Mouse (Mus musculus) embryonic facial prominence, embryonic 14.5 days (tissue): Measurements from ENCODE around the gene Yipf7. TPM values are rescaled to one million over a fixed set of nuclear protein-coding genes. Genes with fewer than 3 reads are reported as not detected.

ENCODE experiments used
- ATAC-seq: fragments of 200-750 bp; cut with Nextera tagmentation; 2 replicates; pipeline ENCODE4 v1.8.0; 2017; ENCODE audit warnings: low read depth, moderate number of reproducible peaks, moderate TSS enrichment
- DNase-seq: peaks from one replicate; pipeline ENCODE4 v3.0.0-alpha.2; 2015; ENCODE audit warnings: low spot score
- H3K27ac ChIP-seq: fragments of 300-500 bp; sonication (generic); replicated peaks from 2 replicates; pipeline ENCODE4 v1.5.1; 2014; ENCODE audit warnings: low read depth, mild to moderate bottlenecking, low read length, moderate library complexity
- H3K27me3 ChIP-seq: fragments of 300-500 bp; sonication (generic); replicated peaks from 2 replicates; pipeline ENCODE4 v1.6.1; 2014; ENCODE audit warnings: low read length; ENCODE audit not compliant: control insufficient read depth, insufficient read depth
- H3K36me3 ChIP-seq: fragments of 300-500 bp; sonication (generic); 2 replicates; pipeline ENCODE4 v1.6.1; 2014; ENCODE audit warnings: low read length, mixed read lengths; ENCODE audit not compliant: control insufficient read depth, insufficient read depth
- H3K4me1 ChIP-seq: fragments of 300-500 bp; sonication (generic); 2 replicates; pipeline ENCODE4 v1.6.1; 2014; ENCODE audit warnings: antibody characterized with exemption, low read length; ENCODE audit not compliant: control insufficient read depth, insufficient read depth
- H3K4me2 ChIP-seq: fragments of 300-500 bp; sonication (generic); 2 replicates; pipeline ENCODE4 v1.6.1; 2014; ENCODE audit warnings: low read depth, mild to moderate bottlenecking, low read length, moderate library complexity, mixed read lengths
- H3K4me3 ChIP-seq: fragments of 300-500 bp; sonication (generic); 2 replicates; pipeline ENCODE4 v1.5.1; 2014; ENCODE audit warnings: low read depth, mild to moderate bottlenecking, low read length
- H3K9ac ChIP-seq: fragments of 300-500 bp; sonication (generic); 2 replicates; pipeline ENCODE4 v1.6.1; 2014; ENCODE audit warnings: low read depth, mild to moderate bottlenecking, low read length, moderate library complexity, mixed read lengths
- H3K9me3 ChIP-seq: fragments of 300-500 bp; sonication (generic); 2 replicates; pipeline ENCODE4 v1.6.1; 2016; ENCODE audit warnings: low read length; ENCODE audit not compliant: control insufficient read depth
- WGBS: fragments of 180-500 bp; shearing (Covaris S2); extraction: QIAGEN DNeasy Blood & Tissue Kit; methylation state at CpG from one replicate; pipeline ENCODE4 v1.1.7; 2014; 5-methylcytosine and 5-hydroxymethylcytosine counted together
- polyA plus RNA-seq: library from polyadenylated mRNA; unstranded; fragments of >200 nt; fragmentation: Nextera tagmentation; extraction: Ambion mirVana; gene quantifications from 2 replicates; pipeline ENCODE4 v1.2.1, GENCODE M21; 2014

The Yipf7 gene
- polyA plus RNA-seq, 1 experiment from 2014 or later, result 3.5 TPM

- Histone ChIP-seq H3K4me1 (no peaks in the 10 kb centered on the region), H3K4me3 (no peak overlapping the region), H3K4me2 (no peak overlapping the region), H3K36me3 (no peaks in the 10 kb centered on the region), H3K9ac (no peak overlapping the region), H3K27me3 (no peaks in the 10 kb centered on the region), H3K9me3 (no peaks in the 10 kb centered on the region), H3K27ac (no peak overlapping the region)
- ATAC-seq (no peak), DNase-seq (no peak)
- WGBS, result 58% methylated on average over 4 of the region's 4 CpGs
Observed at GRCm38 (mm10) chr5:69512203-69512602, 30.2 kb downstream of the Yipf7 start.

GRCm38 (mm10) chr5:69511631-69512030 is 30.8 kb downstream of the Yipf7 start:
- ATAC-seq (no peak), DNase-seq (peak; percentile 6)
- no peaks in the 10 kb centered on the region for H3K36me3 ChIP-seq
- 39% methylated on average over 3 of the region's 3 CpGs for WGBS
- H3K9ac ChIP-seq, result no peak overlapping the region
- no peak overlapping the region for H3K27ac ChIP-seq
- H3K4me1 ChIP-seq, result no peaks in the 10 kb centered on the region
- no peak overlapping the region for H3K4me3 ChIP-seq
- H3K27me3 ChIP-seq, result no peaks in the 10 kb centered on the region
- H3K4me2 ChIP-seq, result no peak overlapping the region
- no peaks in the 10 kb centered on the region for H3K9me3 ChIP-seq

GRCm38 (mm10) chr5:69507045-69507444 is 35.4 kb downstream of the Yipf7 start:
- H3K4me1 ChIP-seq, result no peaks in the 10 kb centered on the region
- no peak overlapping the region for H3K4me3 ChIP-seq
- no peaks in the 10 kb centered on the region for H3K9me3 ChIP-seq
- H3K9ac ChIP-seq, result no peak overlapping the region
- no peak overlapping the region for H3K4me2 ChIP-seq
- no peak for ATAC-seq
- no peaks in the 10 kb centered on the region for H3K27me3 ChIP-seq
- no peak for DNase-seq
- no peak overlapping the region for H3K27ac ChIP-seq
- 82% methylated on average over 3 of the region's 3 CpGs for WGBS
- H3K36me3 ChIP-seq, result no peaks in the 10 kb centered on the region

- Histone ChIP-seq H3K4me3 (no peak overlapping the region), H3K36me3 (no peaks in the 10 kb centered on the region)
- no peak for ATAC-seq
Observed at GRCm38 (mm10) chr5:69489046-69489445, 53.4 kb downstream of the Yipf7 start.

GRCm38 (mm10) chr5:69467520-69467919 is 74.9 kb downstream of the Yipf7 start:
- Histone ChIP-seq H3K9ac (no peak overlapping the region), H3K9me3 (no peaks in the 10 kb centered on the region), H3K4me3 (no peak overlapping the region), H3K4me2 (no peak overlapping the region), H3K27ac (no peak overlapping the region), H3K27me3 (no peaks in the 10 kb centered on the region), H3K36me3 (no peaks in the 10 kb centered on the region), H3K4me1 (no peaks in the 10 kb centered on the region)
- no peak for ATAC-seq
- 62% methylated on average over 1 of the region's 1 CpGs for WGBS
- DNase-seq, result peak; percentile 8

More at GRCm38 (mm10) chr5:69489046-69489445, 53.4 kb downstream of the Yipf7 start:
- no peak overlapping the region for H3K27ac ChIP-seq
- no peaks in the 10 kb centered on the region for H3K27me3 ChIP-seq
- no peak overlapping the region for H3K4me2 ChIP-seq
- H3K4me1 ChIP-seq, result no peaks in the 10 kb centered on the region
- DNase-seq, result no peak
- H3K9me3 ChIP-seq, result no peaks in the 10 kb centered on the region
- no peak overlapping the region for H3K9ac ChIP-seq

Other genes starting within 250 kb of the Yipf7 start
- 3.2 and 3.5 TPM in 2 replicates for gene Kctd8, start 201.0 kb downstream of the Yipf7 start, polyA plus RNA-seq
- 36.5 and 42.2 TPM in 2 replicates for gene Guf1, start 14.3 kb upstream of the Yipf7 start, polyA plus RNA-seq
- 46.6 and 48.5 TPM in 2 replicates for gene Gnpda2, start 49.7 kb upstream of the Yipf7 start, polyA plus RNA-seq